Mouse (Mus musculus) left cerebral cortex, adult 2 months (tissue): ENCODE results near the gene Dcaf15. TPM values are rescaled to one million over a fixed set of nuclear protein-coding genes. Genes with fewer than 3 reads are reported as not detected.

Source experiments
- DNase-seq, 2 experiments: peaks; one replicate each; pipeline ENCODE4 v3.0.0; 2021 to 2022; ENCODE audit warnings: low spot score in 2 of 2, mixed read lengths in 1 of 2; ENCODE audit errors: extremely low spot score in 1 of 2
- H3K27ac ChIP-seq: fragments of 200-600 bp; 2 replicates; pipeline ENCODE4 v1.8.1; 2022
- H3K4me3 ChIP-seq: fragments of 200-600 bp; 2 replicates; pipeline ENCODE4 v1.8.1; 2022
- CTCF ChIP-seq: fragments of 200-600 bp; IDR thresholded peaks from 2 replicates; pipeline ENCODE4 v1.8.1; 2022; ENCODE audit warnings: antibody characterized with exemption, mild to moderate bottlenecking, moderate library complexity
- intact Hi-C: fragments of 180-260 bp; cut with DNase I; formaldehyde crosslinking; loops from one replicate; pipeline ENCODE4 v1.15.1; 2025
- total RNA-seq, 2 experiments: library from RNA; stranded (reverse); gene quantifications; 2 replicates each; pipeline ENCODE4 v1.2.3; 2021

Dcaf15 gene
- total RNA-seq, 2 experiments from 2014 or later = 17.9 to 18.0 TPM

GRCm38 (mm10) chr8:84127202-84127901 lies 22.8 kb upstream of the Dcaf15 start:
- DNase-seq = no peak
- no peak for TF ChIP-seq CTCF
- intact Hi-C loops = no loop called here
- no peak overlapping the region for H3K27ac ChIP-seq
- H3K4me3 ChIP-seq = no peak overlapping the region

- H3K4me3 ChIP-seq = no peak overlapping the region
- no peak for TF ChIP-seq CTCF
- DNase-seq = no peak
Observed at GRCm38 (mm10) chr8:84126742-84127141, 22.2 kb upstream of the Dcaf15 start.

GRCm38 (mm10) chr8:84125656-84126055 lies 21.1 kb upstream of the Dcaf15 start, which contains the start of gene Podnl1:
Podnl1 (plus strand) TSS chr8:84125989.
- TF ChIP-seq CTCF = no peak
- Histone ChIP-seq H3K27ac (no peak within 1 kb of the TSS), H3K4me3 (no peak within 1 kb of the TSS)
- intact Hi-C loops = no loop called here
- DNase-seq = no peak

More at GRCm38 (mm10) chr8:84126742-84127141, 22.2 kb upstream of the Dcaf15 start:
- H3K27ac ChIP-seq = no peak overlapping the region
- intact Hi-C loops = no loop called here

GRCm38 (mm10) chr8:84122151-84122550 lies 17.6 kb upstream of the Dcaf15 start:
- intact Hi-C loops = no loop called here
- no peak for DNase-seq
- TF ChIP-seq CTCF = no peak
- no peak overlapping the region for H3K27ac ChIP-seq
- no peak overlapping the region for H3K4me3 ChIP-seq

GRCm38 (mm10) chr8:84115646-84116045 lies 11.1 kb upstream of the Dcaf15 start:
- H3K27ac ChIP-seq = no peak overlapping the region
- no peak overlapping the region for H3K4me3 ChIP-seq
- DNase-seq = no peak
- TF ChIP-seq CTCF = no peak
- intact Hi-C loops = no loop called here

- Histone ChIP-seq H3K27ac (no peak overlapping the region), H3K4me3 (no peak overlapping the region)
- intact Hi-C loops = no loop called here
- TF ChIP-seq CTCF = no peak
- no peak for DNase-seq
Observed at GRCm38 (mm10) chr8:84106216-84107040, 1.9 kb upstream of the Dcaf15 start.

GRCm38 (mm10) chr8:84105676-84106075 lies 1.1 kb upstream of the Dcaf15 start:
- Histone ChIP-seq H3K27ac (no peak overlapping the region), H3K4me3 (no peak overlapping the region)
- TF ChIP-seq CTCF = no peak
- DNase-seq = no peak
- intact Hi-C loops = no loop called here

- H3K4me3 ChIP-seq = peak overlapping the region; percentile 57
- peak; percentile 38 for TF ChIP-seq CTCF
- H3K27ac ChIP-seq = peak overlapping the region; percentile 64
- intact Hi-C loops = no loop called here
- DNase-seq = peak in 1 of 2 experiments; percentile 46
Observed at GRCm38 (mm10) chr8:84104221-84104620, 347 bp downstream of the Dcaf15 start.

GRCm38 (mm10) chr8:84103601-84104000 lies 967 bp downstream of the Dcaf15 start:
- DNase-seq = no peak
- intact Hi-C loops = no loop called here
- H3K27ac ChIP-seq = no peak overlapping the region; the same call in 1 of the 2 replicates
- H3K4me3 ChIP-seq = peak overlapping the region; percentile 57
- no peak for TF ChIP-seq CTCF

GRCm38 (mm10) chr8:84101476-84102270 lies 2.9 kb downstream of the Dcaf15 start:
- intact Hi-C loops = no loop called here
- no peak for TF ChIP-seq CTCF
- no peak for DNase-seq

GRCm38 (mm10) chr8:84098376-84098775 lies 6.2 kb downstream of the Dcaf15 start:
- H3K27ac ChIP-seq = no peak overlapping the region
- intact Hi-C loops = no loop called here
- no peak for TF ChIP-seq CTCF
- H3K4me3 ChIP-seq = no peak overlapping the region
- DNase-seq = no peak

More at GRCm38 (mm10) chr8:84101476-84102270, 2.9 kb downstream of the Dcaf15 start:
- Histone ChIP-seq H3K27ac (no peak overlapping the region), H3K4me3 (no peak overlapping the region)

- intact Hi-C loops = no loop called here
- no peak overlapping the region for H3K27ac ChIP-seq
- no peak overlapping the region for H3K4me3 ChIP-seq
- DNase-seq = no peak
- no peak for TF ChIP-seq CTCF
Observed at GRCm38 (mm10) chr8:84096061-84096460, 8.5 kb downstream of the Dcaf15 start.
